Mouse (Mus musculus): Measurements from ENCODE around the gene Wfdc10. TPM values are rescaled to one million over a fixed set of nuclear protein-coding genes. Genes with fewer than 3 reads are reported as not detected.
A peak's percentile ranks its signal among the peaks of the same experiment; 100 is the strongest.
"Not testable (repeated sequence)": the region's sequence is repeated elsewhere in the genome, so short reads cannot be mapped to it uniquely, and the experiment has no call there.

Gene Wfdc10
- not detected for total RNA-seq (2021)
- polyA plus RNA-seq (2012; rRNA removed) = not detected in 2 replicates
- long read RNA-seq = 0 reads

DNA sequence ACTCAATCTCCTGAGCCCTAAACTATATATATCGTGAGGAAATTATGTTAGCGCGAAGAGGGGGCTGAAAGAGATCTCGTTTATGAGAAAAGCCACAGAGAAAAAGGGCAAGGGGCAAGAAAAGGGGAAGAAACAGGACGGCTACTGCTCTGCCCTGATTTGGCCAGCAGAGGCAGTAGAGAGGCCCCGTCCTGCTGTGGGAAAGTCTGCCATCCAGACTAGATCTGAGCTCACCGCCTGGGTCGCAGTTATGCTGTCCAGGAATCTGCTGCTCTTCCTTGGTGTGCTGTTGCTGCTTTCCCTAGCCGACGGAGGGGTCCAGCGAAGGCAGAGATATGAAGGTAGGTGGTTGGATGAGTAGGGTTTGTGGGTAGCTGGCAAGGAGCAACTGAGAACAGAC is at the start of gene Wfdc10:
Gene Wfdc10, plus strand, starts transcription at position 189 of the 400 bp plus-strand sequence.
- Histone ChIP-seq H3K9ac (ENCODE audit: low read depth, low read length) (no peak within 1 kb of the TSS), H3K4me3 (no peak within 1 kb of the TSS), H3K27me3 (ENCODE audit: control insufficient read depth, insufficient read depth, low read length) (no peaks in the 10 kb centered on the region), H3K79me2 (replicated peaks; ENCODE audit: control insufficient read depth, insufficient read depth, low read length) (no peaks in the 10 kb centered on the region), H3K4me1 (ENCODE audit: control insufficient read depth, insufficient read depth, low read length) (no peaks in the 10 kb centered on the region), H3K36me3 (ENCODE audit: control insufficient read depth, insufficient read depth, low read length) (no peaks in the 10 kb centered on the region), H3K27ac (no peak within 1 kb of the TSS)
- intact Hi-C loops (cut with DNase I) = no loop called here
- DNase-seq = peak; percentile 27 to 37
- no peak for TF ChIP-seq POLR2A (IDR thresholded peaks at IDR 0.05; ENCODE audit: insufficient read depth, low read depth, low read length)
- peak; percentile 83 for TF ChIP-seq CTCF (IDR thresholded peaks at IDR 0.05)
- WGBS = 15% methylated on average over 11 of the region's 11 CpGs

DNA sequence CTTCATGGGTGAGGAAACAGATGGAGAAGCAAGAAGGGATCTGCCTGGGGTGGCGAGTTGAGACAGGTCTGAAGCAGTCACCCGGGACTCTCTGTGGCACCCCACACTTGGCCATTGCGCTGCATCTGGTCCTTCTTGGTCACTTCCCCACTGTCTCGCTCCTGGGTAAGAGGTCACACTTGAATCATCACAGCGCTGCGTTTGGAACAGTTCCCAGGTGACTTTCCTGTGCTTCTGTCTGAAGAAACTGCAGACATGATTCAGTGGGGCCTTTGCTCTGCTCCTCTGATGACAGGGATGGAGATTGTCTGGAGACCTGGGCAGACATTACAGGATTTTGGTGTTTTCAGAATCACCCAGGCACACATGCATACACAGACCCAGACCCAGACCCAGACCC is 47.1 kb upstream of the Wfdc10 start:
- 60% methylated on average over 6 of the region's 6 CpGs for WGBS

DNA sequence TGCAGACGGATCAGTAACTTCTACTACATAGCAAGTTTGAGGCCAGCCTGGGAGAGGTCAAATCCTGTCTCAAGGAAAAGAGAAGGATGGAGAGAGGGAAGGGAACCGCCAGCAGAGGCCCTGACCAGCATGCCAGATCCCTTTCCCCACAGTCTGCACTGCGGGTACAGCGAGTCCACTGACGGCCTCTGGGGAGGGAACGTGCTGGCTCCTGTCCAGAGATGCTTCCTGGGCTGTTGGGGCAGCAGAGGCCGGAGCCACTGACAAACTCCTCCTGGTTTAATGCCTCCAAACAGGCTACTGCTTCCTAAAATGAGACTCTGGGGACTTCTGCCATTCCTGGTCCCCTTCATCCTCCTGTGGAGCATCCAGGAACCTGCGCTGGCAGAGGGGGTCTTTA is 42.4 kb upstream of the Wfdc10 start, which contains the start of the genes Wfdc6b and Wfdc8:
Gene Wfdc6b, plus strand, starts transcription at position 52 of the 400 bp plus-strand sequence.
Gene Wfdc8, minus strand, starts transcription at position 156 of the 400 bp plus-strand sequence.
- DNase-seq = peak; percentile 40 to 58
- intact Hi-C loops (cut with DNase I); H3K9ac ChIP-seq (ENCODE audit: low read depth, low read length); H3K27ac ChIP-seq; H3K79me2 ChIP-seq (replicated peaks; ENCODE audit: control insufficient read depth, insufficient read depth, low read length); H3K36me3 ChIP-seq (ENCODE audit: control insufficient read depth, insufficient read depth, low read length); H3K4me1 ChIP-seq (ENCODE audit: control insufficient read depth, insufficient read depth, low read length); H3K4me3 ChIP-seq; H3K27me3 ChIP-seq (ENCODE audit: control insufficient read depth, insufficient read depth, low read length): not testable (repeated sequence)
- WGBS = 44% methylated on average over 8 of the region's 8 CpGs

More for the DNA sequence above, 47.1 kb upstream of the Wfdc10 start:
- H3K27ac ChIP-seq = no peak overlapping the region
- no peaks in the 10 kb centered on the region for H3K4me1 ChIP-seq (ENCODE audit: control insufficient read depth, insufficient read depth, low read length)
- H3K27me3 ChIP-seq (ENCODE audit: control insufficient read depth, insufficient read depth, low read length) = no peaks in the 10 kb centered on the region
- intact Hi-C loops (cut with DNase I) = no loop called here
- no peak overlapping the region for H3K4me3 ChIP-seq
- no peak overlapping the region for H3K9ac ChIP-seq (ENCODE audit: low read depth, low read length)
- H3K79me2 ChIP-seq (replicated peaks; ENCODE audit: control insufficient read depth, insufficient read depth, low read length) = no peaks in the 10 kb centered on the region
- DNase-seq = no peak
- no peak for TF ChIP-seq EP300 (IDR thresholded peaks at IDR 0.05; ENCODE audit: insufficient read depth, low read depth, low read length)
- no peak for TF ChIP-seq POLR2A (IDR thresholded peaks at IDR 0.05; ENCODE audit: insufficient read depth, low read depth, low read length)
- no peak for TF ChIP-seq CTCF (IDR thresholded peaks at IDR 0.05)
- H3K36me3 ChIP-seq (ENCODE audit: control insufficient read depth, insufficient read depth, low read length) = no peaks in the 10 kb centered on the region

DNA sequence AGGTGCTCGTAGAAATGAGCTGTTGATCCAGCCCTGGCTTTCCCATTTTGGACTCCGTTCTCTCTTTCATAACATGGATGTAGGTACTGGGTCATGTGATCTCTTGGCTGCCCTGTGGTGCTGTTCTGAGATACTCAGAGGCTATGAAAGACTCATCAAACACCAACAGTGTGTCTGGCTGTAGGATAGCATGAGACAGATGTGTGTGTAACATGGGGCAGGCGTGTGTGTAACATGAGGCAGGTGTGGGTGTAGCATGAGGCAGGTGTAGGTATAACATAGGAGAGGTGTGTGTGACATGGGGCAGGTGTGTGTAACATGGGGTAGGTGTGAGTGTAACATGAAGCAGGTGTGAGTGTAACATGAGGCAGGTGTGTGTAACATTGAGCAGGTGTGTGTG is 40.5 kb upstream of the Wfdc10 start:
- Histone ChIP-seq H3K36me3 (ENCODE audit: control insufficient read depth, insufficient read depth, low read length) (no peaks in the 10 kb centered on the region), H3K27me3 (ENCODE audit: control insufficient read depth, insufficient read depth, low read length) (no peaks in the 10 kb centered on the region; the same call in 1 of the 2 replicates), H3K4me1 (ENCODE audit: control insufficient read depth, insufficient read depth, low read length) (no peaks in the 10 kb centered on the region), H3K27ac (no peak overlapping the region), H3K9ac (ENCODE audit: low read depth, low read length) (no peak overlapping the region), H3K4me3 (no peak overlapping the region), H3K79me2 (replicated peaks; ENCODE audit: control insufficient read depth, insufficient read depth, low read length) (no peaks in the 10 kb centered on the region)
- DNase-seq = no peak
- 83% methylated on average over 3 of the region's 3 CpGs for WGBS
- intact Hi-C loops (cut with DNase I) = no loop called here
- TF ChIP-seq CTCF (IDR thresholded peaks at IDR 0.05) (no peak), EP300 (IDR thresholded peaks at IDR 0.05; ENCODE audit: insufficient read depth, low read depth, low read length) (no peak), POLR2A (IDR thresholded peaks at IDR 0.05; ENCODE audit: insufficient read depth, low read depth, low read length) (no peak)

DNA sequence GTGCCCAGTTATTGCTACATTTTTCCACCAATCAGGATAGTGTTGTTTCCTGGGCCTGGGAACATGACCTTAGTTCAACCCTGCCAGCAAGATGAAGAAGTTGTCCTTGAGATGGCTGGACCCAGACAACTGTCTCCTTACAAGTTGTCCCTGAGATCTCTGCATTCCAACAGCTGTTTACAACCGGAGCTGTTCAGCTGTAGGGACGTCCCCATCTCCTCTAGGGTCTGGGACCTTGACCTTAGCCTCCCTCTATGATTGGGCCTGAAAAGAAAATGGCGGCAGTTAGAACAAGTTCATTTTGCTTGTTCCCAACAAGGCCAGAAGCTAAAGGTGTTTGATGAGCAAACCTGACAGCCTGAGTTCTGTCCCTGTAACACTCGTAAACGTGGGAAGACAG is 36.8 kb upstream of the Wfdc10 start:
- H3K27me3 ChIP-seq (ENCODE audit: control insufficient read depth, insufficient read depth, low read length) = no peaks in the 10 kb centered on the region; the same call in 1 of the 2 replicates
- intact Hi-C loops (cut with DNase I) = no loop called here
- TF ChIP-seq CTCF (IDR thresholded peaks at IDR 0.05) = no peak
- no peak for TF ChIP-seq EP300 (IDR thresholded peaks at IDR 0.05; ENCODE audit: insufficient read depth, low read depth, low read length)
- no peak for TF ChIP-seq POLR2A (IDR thresholded peaks at IDR 0.05; ENCODE audit: insufficient read depth, low read depth, low read length)

DNA sequence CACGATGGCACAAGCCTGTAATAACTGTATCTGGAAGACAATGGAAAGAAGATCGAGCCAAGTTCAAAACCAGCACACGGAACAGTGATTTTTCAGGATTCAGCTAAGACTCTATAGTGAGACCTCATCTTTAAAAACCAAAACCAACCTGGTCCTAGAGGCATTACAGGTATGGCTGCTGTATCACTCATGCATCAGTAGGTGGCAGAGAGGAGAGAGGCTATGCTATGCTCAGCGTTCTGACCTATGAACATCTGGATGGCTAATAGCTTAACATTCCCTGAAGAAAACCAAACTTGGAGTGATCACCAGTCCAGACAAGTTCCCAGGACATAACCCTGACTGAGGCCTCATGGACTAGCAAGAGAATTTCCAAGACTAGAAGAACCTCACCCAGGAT is 34.1 kb upstream of the Wfdc10 start:
- DNase-seq = no peak
- TF ChIP-seq POLR2A (IDR thresholded peaks at IDR 0.05; ENCODE audit: insufficient read depth, low read depth, low read length) (no peak), EP300 (IDR thresholded peaks at IDR 0.05; ENCODE audit: insufficient read depth, low read depth, low read length) (no peak), CTCF (IDR thresholded peaks at IDR 0.05) (no peak)
- no peaks in the 10 kb centered on the region for H3K36me3 ChIP-seq (ENCODE audit: control insufficient read depth, insufficient read depth, low read length)
- intact Hi-C loops (cut with DNase I) = no loop called here
- no peaks in the 10 kb centered on the region for H3K4me1 ChIP-seq (ENCODE audit: control insufficient read depth, insufficient read depth, low read length)
- 77% methylated on average over 4 of the region's 4 CpGs for WGBS
- H3K79me2 ChIP-seq (replicated peaks; ENCODE audit: control insufficient read depth, insufficient read depth, low read length) = no peaks in the 10 kb centered on the region
- H3K27ac ChIP-seq = no peak overlapping the region
- no peak overlapping the region for H3K9ac ChIP-seq (ENCODE audit: low read depth, low read length)
- H3K4me3 ChIP-seq = no peak overlapping the region
- H3K27me3 ChIP-seq (ENCODE audit: control insufficient read depth, insufficient read depth, low read length) = no peaks in the 10 kb centered on the region

More for the DNA sequence above, 36.8 kb upstream of the Wfdc10 start:
- no peaks in the 10 kb centered on the region for H3K36me3 ChIP-seq (ENCODE audit: control insufficient read depth, insufficient read depth, low read length)
- no peaks in the 10 kb centered on the region for H3K4me1 ChIP-seq (ENCODE audit: control insufficient read depth, insufficient read depth, low read length)
- H3K4me3 ChIP-seq = no peak overlapping the region
- WGBS = 74% methylated on average over 5 of the region's 5 CpGs
- H3K79me2 ChIP-seq (replicated peaks; ENCODE audit: control insufficient read depth, insufficient read depth, low read length) = no peaks in the 10 kb centered on the region
- no peak overlapping the region for H3K27ac ChIP-seq
- no peak for DNase-seq
- H3K9ac ChIP-seq (ENCODE audit: low read depth, low read length) = no peak overlapping the region

Data from heart, adult 2 months (tissue).